Mouse (Mus musculus) T-helper 2 cell (primary cell): ENCODE measurements around the gene Nicn1.

Source experiments
- in situ Hi-C: fragments of 300-600 bp; cut with MboI, MseI; formaldehyde crosslinking; loops from one replicate; pipeline ENCODE4 v1.15.1; 2025; ENCODE audit warnings: high pct_unique_total_duplicates

The Nicn1 gene

DNA sequence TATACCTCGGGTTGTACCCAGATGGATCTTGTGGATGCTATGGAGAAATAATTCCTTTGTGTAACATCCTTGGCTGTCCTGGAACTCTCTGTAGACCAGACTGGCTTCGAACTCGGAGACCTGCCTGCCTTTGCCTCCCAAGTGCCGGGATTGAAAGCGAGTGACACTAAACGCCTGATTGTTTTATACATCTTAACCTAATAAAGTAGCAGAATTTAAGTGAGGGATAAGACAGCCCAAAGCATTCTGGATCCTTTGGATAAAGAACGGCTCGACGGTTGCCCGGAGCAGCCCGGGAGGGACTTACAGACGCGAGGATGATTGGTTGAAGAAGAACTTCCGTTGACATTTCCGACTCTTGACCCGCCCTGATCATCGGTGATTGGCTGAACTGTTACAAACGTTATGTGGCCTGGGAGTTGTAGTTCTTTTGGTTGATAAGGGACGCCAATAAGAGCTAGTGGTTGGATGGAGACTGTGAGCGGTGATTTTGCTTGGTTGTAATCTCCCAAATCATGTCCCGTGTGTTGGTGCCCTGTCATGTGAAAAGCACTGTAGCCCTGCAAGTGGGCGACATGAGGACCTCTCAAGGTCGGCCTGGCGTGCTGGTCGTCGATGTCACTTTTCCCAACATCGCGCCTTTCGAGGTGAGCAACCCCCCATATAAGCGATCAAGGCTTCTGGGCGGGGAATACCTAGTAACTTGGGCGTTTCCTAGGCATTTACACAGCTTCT is at the start of gene Nicn1:
Gene Nicn1, plus strand, starts transcription at position 414 of the 735 bp plus-strand sequence.
- in situ Hi-C loops: loop anchor here (10.0 kb wide), 1 partner anchor 795 kb away; the partner anchor contains the start of genes Ccdc51 and Tma7

DNA sequence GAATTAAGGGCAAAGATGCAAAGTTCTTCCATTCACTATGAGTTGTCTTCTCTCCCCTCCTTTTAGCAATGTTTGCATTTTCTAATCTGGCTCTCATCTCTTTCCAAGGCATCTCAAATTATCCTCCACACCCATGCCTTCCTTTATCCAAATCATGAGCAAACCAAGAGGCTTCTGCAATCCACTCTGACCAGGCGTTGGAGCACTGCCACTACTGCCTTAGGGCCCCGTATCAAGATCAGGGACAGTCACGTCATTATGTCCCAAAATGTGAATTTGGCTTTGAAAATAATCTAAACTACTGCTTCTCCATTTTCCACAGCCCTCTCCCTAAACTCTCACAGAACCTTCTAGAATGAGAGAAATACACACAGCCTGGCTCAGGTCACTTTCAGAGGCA is 45.7 kb upstream of the Nicn1 start:
- in situ Hi-C loops: no loop called here

DNA sequence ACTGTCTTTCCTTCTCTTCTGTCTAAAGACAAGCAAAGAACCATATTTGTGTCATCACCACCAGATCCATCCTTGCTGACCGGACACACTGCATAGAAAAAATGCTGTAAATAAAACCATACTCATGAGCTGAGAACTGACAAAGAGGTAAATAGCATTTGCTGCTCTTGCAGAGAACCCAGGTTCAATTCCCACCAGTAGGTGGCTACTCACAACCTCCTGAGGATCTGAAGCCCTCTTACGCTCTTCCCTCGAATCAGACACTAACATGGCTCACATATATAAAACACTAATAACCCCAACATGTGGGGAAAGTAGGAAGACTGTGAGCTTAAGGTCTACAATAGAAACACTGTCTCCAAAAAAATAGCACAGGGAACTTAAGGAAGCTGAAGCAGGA is 45.2 kb upstream of the Nicn1 start:
- in situ Hi-C loops: no loop called here

DNA sequence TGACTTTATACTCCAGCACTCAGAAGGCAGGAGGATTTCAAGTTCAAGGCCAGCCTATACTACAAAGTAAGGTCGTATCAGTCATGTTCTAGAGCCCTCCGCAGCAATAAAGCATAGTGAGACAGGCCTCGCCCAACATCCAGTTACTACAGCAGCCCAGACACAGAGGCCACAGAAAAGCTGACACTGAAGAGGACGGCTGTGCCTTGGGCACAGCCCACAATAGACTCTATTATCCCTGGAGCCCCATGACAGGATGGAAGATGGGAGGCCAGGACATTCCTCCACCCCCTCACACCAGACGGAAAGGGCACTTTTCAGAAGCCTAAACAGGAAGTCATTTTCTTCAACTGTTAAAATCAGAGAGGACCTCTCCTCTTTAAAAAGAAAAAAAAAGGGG is 41.3 kb upstream of the Nicn1 start:
- in situ Hi-C loops: no loop called here

DNA sequence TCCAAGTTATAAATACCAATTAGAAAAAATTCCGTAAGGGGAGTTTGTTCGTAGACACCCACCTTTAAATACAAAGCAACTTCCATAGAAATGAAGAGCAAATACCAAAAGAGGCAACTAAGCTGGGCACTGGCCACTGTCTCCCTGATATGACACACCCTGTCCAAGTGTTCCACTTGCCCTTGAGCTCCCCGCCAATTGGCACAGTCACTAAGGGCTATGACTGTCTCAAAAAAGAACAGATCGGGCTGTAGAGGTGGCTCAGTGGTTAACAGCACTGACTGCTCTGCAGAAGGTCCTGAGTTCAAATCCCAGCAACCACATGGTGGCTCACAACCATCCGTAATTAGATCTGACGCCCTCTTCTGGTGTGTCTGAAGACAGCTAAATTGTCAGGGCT is 38.4 kb upstream of the Nicn1 start:
- in situ Hi-C loops: loop anchor here (10.0 to 25.0 kb wide), 2 partner anchors 577 to 1085 kb away; partner anchors contain the start of genes Fbxw28 and Gnat1

DNA sequence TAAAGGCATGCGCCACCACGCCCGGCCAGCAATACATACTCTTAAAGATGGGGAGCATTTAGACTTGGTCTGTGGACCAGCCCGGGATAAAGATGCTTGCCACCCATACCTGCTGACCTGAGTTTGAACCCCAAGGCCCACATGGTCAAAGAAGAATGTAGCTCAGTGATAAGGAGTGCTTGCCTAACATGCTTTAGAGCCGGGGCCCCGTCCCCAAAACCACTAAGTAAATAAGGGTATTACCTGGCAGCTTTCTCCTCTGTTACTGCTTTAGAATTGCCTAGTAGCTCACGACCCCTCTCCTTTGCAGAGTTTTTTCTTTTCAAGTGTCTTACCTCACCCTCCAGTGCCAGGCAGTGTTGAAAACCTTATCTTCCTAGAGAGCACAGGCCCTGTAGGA is 37.5 kb upstream of the Nicn1 start:
- in situ Hi-C loops: loop anchor here (10.0 to 25.0 kb wide), 2 partner anchors 578 to 1085 kb away; partner anchors contain the start of genes Fbxw28 and Gnat1

DNA sequence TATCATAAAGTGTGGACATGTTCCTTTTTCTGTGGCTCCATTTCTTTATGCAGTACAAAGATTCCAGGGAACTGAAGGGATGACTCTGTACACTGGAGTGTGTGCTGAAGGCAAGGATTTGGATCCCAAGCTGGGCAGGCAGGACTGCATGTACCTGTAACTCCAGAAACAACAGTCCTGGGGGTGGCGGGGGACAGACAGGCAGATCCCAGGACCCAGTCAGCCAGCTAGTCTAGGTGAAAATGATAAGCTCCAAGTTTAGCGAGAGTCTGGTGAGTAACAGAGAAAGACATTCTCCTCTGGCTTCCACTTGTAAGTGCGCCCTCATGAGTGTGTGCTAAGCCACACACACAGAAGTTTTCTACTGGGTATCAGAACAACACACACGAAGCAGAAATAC is 29.7 kb upstream of the Nicn1 start:
- in situ Hi-C loops: loop anchor here (25.0 kb wide), 1 partner anchor 1077 kb away; the partner anchor contains the start of gene Fbxw28

DNA sequence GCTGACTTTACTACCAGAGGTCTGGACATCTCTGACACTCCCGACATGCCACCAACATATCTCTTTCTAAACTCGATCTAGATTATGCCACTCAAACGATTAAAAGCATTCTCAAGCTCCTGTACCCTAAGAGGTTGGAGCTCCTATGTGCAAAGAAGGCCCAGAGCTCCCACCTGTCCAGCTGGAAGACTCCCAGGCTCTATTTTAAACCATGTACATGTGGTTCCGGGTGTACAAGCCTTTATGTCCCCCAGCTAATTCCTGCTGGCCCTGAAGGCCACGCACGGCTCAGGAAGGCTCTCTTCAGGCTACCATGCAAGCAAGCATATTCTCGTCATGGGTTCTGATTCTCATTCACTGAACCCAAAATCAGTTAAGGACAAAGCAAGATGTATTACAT is 28.4 kb upstream of the Nicn1 start:
- in situ Hi-C loops: loop anchor here (25.0 kb wide), 1 partner anchor 1075 kb away; the partner anchor contains the start of gene Fbxw28

DNA sequence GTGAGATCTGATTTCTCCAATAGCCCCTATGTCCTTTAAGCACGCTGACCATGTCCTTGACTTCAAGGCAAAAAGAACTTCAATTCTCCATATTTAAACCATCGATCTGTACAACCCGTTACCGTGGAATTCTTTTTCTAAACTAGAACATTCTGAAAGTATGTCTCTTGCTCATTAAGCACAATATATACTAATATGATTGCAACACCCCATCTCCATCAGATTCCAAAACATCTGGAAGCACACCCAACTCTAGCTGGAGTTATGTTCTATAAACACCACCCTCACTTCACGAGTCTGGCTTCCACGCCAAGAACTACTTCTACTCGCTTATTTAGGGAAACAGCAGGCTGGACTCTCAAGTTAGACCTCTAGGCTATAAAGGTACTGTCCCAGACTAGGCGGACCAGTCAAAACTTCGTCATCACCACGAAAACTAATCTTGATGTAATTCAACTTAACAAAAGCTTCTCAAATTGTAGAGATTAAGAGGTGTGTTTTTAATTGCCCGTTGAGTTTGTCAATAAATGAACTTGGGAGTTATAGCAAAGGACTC is 27.7 kb upstream of the Nicn1 start:
- in situ Hi-C loops: loop anchor here (25.0 kb wide), 1 partner anchor 1075 kb away; the partner anchor contains the start of gene Fbxw28

DNA sequence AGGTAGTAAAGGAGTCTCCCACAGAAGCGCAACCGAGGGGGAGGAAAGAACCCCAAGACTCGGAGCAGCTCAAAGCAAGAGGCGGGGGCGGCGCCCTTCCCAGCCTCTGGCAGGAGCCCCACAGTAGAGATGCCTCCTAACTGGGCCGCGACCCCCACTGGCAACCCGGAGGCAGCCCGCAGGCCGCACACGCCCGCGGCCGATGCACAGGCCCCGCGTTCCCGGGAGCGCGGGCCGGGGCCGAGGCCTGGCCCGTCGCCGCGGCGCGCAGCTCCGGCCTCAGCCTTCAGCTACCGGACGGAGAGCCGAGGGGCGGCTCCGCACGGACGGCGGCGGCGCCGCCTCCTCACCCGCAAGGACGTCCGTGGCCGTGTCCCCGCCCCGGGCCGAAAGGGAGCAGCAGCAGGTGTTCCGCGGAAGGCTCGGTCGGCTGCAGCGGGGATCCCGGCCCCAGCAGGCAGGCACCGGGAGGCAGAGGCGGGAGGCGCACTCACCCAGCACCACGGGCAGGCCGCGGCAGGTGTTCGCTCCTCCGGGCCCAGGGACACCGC is 27.0 kb upstream of the Nicn1 start:
- in situ Hi-C loops: loop anchor here (25.0 kb wide), 1 partner anchor 1074 kb away; the partner anchor contains the start of gene Fbxw28

DNA sequence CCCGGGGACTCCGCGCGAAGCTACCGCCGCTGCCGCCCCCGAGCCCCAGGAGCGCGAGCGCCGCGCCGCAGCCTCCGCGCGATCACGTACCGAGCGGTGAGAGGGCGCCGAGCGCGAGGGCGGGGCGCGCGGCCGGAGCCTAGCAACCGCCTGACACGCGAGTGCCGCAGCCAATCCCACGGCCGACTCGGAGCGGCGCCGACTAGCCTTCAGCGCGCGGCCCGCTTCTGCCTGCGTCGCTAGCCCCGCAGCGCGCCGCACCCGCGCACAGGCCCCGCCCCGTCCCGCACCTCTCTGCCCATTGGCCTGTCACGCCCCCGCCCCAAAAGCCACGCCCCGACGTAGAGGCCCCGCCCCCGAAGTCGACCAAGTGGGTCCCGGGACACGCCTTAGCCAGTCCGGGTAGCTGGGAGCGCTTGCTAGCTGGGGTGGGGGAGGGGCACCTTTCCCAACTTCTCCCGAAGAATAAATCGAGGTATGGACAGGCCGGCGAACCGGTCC is 26.5 kb upstream of the Nicn1 start, which contains the start of gene Dag1:
Gene Dag1, minus strand, starts transcription at position 269 of the 501 bp plus-strand sequence.
- in situ Hi-C loops: loop anchor here (25.0 kb wide), 1 partner anchor 1074 kb away; the partner anchor contains the start of gene Fbxw28

DNA sequence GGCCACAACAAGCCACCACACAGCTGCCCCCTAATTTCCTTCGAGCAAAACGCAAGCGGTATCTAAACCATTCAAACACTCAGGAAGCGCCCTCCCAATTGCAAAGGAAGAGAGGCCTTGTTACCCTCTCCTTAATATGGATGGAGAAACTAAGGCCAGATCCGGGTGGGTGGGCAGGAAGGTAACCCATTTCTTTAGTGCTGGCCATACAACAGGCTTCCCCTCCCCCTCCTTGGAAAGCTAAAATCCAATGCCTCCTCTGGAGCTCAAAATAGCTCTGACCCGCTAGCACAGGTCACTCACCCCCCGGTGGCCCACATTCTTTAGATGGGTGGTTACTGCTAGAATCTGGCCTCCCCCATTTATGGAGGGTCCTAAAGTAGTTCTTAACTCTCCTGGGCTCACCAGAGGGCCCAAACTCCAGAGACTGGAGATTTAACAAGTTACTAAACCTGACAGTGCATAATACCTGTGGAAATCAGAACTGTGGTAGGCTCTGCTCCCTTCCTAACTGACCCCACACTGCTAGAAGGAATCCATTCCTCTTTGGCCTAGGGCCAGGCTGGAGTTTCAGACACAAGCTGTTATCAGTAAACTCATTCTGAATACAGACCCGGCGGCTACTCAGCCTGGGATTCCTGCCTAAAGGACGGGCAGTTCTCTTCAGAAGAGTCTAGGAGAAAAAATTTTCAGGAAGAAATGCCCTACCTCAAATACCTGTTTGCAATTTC is 25.9 kb upstream of the Nicn1 start:
- in situ Hi-C loops: loop anchor here (25.0 kb wide), 1 partner anchor 1073 kb away; the partner anchor contains the start of gene Fbxw28

DNA sequence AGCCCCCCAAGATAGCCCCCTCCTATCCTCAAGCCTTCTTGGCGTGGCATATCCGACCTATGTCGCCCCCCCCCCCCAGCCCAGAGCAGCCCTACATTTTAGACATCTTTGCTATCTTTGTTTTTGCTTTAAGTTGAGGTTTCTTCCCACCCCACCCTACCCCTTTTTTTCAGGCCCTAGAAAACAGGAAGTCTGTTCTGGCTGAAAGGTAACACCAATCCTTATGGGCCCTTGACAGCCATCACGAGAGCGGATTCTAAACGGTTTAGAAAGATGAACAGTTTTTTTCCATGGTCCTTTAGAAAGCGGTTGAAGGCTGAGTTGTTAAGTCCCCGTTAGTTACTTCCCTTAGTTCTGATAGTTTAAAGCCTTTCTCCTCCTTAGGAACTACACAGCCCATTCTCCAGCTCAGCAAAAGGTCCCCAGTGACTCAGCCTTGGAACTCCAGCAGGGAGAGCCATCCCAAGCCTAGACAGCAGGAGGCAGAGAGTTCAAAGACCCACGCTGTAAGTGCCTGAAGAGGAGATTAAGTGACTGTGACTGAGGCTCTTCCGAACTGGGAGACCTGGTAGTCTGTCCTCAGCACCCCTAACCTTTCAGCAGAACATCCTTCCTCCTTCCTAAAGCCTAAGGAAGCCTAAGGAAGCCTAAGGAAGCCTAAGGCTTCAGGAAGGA is 23.8 kb upstream of the Nicn1 start:
- in situ Hi-C loops: loop anchor here (25.0 kb wide), 1 partner anchor 1071 kb away; the partner anchor contains the start of gene Fbxw28

DNA sequence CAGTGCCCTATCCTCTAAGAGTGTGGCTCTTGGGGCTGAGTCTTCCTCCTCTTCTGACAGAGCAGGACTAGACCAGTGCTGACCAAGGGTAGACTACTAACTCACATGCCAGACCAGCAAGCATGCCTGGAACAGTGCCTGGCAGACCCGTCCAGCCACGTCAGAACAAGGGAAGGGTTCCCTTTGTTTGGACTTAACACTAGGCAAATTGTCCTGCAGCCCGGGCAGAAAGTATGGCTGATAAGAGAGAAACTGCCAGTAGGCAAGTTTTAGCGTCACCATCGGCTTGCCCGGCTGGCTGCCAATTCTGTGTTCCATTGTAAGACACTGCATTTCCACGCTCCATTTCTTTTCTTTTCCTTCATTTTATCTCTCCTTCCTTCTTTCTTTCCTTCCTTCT is 22.5 kb upstream of the Nicn1 start:
- in situ Hi-C loops: loop anchor here (25.0 kb wide), 1 partner anchor 1070 kb away; the partner anchor contains the start of gene Fbxw28

DNA sequence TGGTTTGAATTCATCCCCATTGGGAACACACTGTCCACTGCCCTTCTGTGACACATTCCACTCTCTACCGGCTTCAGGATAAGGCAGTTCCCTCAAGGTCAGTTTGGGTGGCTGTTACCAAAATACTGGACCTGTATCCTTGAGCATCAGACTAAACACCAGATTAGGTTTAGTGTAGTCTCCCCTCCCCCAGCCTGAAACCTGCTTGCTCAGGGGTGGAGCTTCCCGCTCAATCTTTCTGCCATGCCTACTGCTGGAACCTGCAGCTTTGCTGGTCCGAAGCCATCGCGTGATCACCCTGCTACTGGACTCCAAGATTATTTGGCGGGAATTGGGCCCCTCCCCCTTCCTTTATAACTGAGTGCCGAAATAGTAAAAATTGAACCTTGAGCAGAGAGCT is 21.5 kb upstream of the Nicn1 start:
- in situ Hi-C loops: loop anchor here (25.0 kb wide), 1 partner anchor 1069 kb away; the partner anchor contains the start of gene Fbxw28

DNA sequence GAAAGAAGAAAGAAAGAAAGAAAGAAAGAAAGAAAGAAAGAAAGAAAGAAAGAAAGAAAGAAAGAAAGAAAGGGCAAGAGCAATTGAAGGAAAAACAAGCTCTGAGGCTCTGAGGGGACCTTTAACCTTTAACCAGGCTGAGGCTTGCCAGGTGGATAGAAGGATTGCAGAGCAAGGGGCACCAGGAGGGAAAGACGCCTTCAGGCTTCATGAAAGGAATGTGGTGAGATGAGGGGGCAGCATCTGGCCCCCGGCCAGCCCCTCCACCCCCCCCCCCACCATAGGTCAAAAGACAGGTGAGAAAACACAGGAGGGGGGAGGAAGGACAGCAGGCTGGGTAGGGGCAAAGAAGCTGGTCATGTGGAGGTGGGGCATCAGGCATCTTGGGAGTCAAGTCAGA is 18.3 kb upstream of the Nicn1 start:
- in situ Hi-C loops: loop anchor here (25.0 kb wide), 1 partner anchor 1065 kb away; the partner anchor contains the start of gene Fbxw28

DNA sequence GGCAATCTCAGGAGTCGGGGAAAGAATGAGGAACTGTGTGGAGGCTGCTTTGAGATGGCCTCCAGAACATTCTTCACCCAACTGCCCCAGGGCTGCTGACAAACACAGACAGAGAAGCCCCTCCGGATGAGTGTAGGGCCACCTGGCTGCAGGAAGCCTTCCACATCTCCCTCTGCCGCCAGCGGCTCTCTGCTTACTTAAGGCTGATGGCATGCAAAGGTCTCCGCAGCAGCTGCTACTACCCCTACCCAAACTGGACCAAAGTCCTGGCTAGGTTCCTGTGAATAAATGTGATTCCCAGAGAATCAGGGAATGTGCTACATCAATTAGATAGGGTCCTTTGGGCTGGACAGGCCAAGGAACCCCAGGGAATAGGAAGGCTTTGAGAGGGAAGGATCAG is 17.5 kb upstream of the Nicn1 start:
- in situ Hi-C loops: loop anchor here (25.0 kb wide), 1 partner anchor 1065 kb away; the partner anchor contains the start of gene Fbxw28

DNA sequence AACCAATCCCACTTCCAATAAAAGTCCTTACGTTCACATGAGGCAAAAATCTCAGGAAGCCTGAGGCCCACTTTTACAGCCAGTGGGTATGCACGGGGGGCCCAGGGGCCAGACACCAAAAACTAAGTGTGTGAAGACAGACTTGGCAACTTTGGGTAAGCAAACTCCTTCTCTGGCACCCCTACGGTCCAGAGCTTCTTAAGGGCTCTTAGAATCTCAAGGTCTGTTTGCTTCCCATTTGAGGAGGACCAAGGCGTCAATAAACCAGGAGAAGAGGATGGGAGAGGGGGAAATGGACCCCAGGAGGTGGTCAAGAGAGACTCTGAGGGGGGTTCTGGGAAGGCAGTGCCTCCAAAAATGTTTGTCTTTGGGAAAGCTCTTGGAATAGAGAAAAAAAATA is 16.7 kb upstream of the Nicn1 start:
- in situ Hi-C loops: loop anchor here (25.0 kb wide), 1 partner anchor 1064 kb away; the partner anchor contains the start of gene Fbxw28

DNA sequence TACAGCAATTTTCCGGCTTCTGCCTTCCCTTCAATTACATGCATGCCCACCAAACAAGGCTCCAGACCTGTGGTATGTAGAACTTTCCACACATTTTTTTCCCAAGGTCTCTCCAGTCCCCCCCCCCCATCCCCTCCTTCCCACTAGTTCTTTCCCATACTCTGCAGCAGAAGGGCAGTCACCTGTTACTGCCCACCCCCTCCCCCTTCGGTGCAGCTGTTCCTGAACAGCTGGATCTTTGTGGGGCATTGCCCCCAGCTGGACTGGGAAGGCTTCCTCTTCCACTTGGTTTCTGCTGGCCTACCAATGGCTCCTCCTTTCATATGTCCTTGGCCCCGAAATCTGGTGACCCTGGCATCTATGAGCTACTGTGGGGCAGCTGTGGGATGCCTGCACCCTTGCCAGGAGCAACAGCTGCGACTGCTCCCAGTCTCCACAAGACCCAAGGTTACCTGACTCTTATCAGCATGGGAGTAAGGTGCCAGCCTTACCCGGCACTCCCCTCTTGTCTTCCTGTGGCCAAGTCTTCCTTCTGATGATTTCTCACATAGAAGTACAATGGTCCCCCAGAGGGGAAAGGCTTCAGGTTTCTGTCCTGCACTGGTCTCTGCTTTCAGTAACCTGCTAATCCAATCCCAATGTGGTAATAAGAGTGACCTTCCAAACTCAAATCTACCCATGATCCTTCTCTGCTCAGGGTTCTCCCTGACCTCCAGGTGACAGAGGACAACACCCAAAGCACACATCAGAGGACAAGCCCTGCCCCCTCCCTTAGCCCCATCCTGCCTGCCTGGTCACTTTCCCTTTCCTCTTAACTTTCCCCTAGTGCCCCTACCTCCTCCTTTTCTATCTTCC is 15.5 kb upstream of the Nicn1 start:
- in situ Hi-C loops: loop anchor here (25.0 kb wide), 1 partner anchor 1063 kb away; the partner anchor contains the start of gene Fbxw28
